Mouse (Mus musculus): Measurements from ENCODE around the gene Tctn1.
"Not testable (repeated sequence)": the region's sequence is repeated elsewhere in the genome, so short reads cannot be mapped to it uniquely, and the experiment has no call there.

Tctn1 gene

GRCm38 (mm10) chr5:122218109-122218905, 46.0 kb downstream of the Tctn1 start:
- DNase-seq: no peak

- peak in 1 of 2 experiments; percentile 55 for DNase-seq
These were observed 46.6 kb downstream of the Tctn1 start for GRCm38 (mm10) chr5:122217636-122218035.

GRCm38 (mm10) chr5:122213861-122214260, 50.4 kb downstream of the Tctn1 start:
- no peak for DNase-seq

GRCm38 (mm10) chr5:122212820-122213219, 51.4 kb downstream of the Tctn1 start:
- not testable (repeated sequence) for DNase-seq

- no peak for DNase-seq
These were observed 52.1 kb downstream of the Tctn1 start for GRCm38 (mm10) chr5:122212125-122212524.

- DNase-seq: no peak
These were observed 53.4 kb downstream of the Tctn1 start for GRCm38 (mm10) chr5:122210890-122211289.

GRCm38 (mm10) chr5:122209591-122210368, 54.5 kb downstream of the Tctn1 start:
- peak; percentile 61 to 70 for DNase-seq

GRCm38 (mm10) chr5:122208909-122209308, 55.4 kb downstream of the Tctn1 start:
- no peak for DNase-seq

GRCm38 (mm10) chr5:122206475-122206874, 57.8 kb downstream of the Tctn1 start, which contains the start of gene Hvcn1:
Hvcn1 (plus strand) TSS chr5:122206804.
- DNase-seq: no peak

- no peak for DNase-seq
These were observed 60.1 kb downstream of the Tctn1 start for GRCm38 (mm10) chr5:122204180-122204579.

- no peak for DNase-seq
These were observed 62.4 kb downstream of the Tctn1 start for GRCm38 (mm10) chr5:122201904-122202303.

GRCm38 (mm10) chr5:122200872-122201271, 63.4 kb downstream of the Tctn1 start:
- DNase-seq: no peak

- peak in 1 of 2 experiments; percentile 32 for DNase-seq
These were observed 71.9 kb downstream of the Tctn1 start for GRCm38 (mm10) chr5:122192347-122192746.

- peak; percentile 65 to 72 for DNase-seq
These were observed 72.8 kb downstream of the Tctn1 start for GRCm38 (mm10) chr5:122191269-122192063.

GRCm38 (mm10) chr5:122190465-122190864, 73.8 kb downstream of the Tctn1 start:
- no peak for DNase-seq

GRCm38 (mm10) chr5:122189115-122189514, 75.1 kb downstream of the Tctn1 start:
- DNase-seq: no peak
